Mouse (Mus musculus) Patski (cell line): Measurements from ENCODE around the gene Ppp1r14d. TPM values are rescaled to one million over a fixed set of nuclear protein-coding genes. Genes with fewer than 3 reads are reported as not detected.
A peak's percentile ranks its signal among the peaks of the same experiment; 100 is the strongest.

Experiments used
- ATAC-seq: fragments of 100-300 bp; one replicate; pipeline ENCODE4 v1.8.0; 2021
- CTCF ChIA-PET: fragments of 350-600 bp; sonication (Branson Sonifier 250); formaldehyde crosslinking; loops from one replicate; lab custom pipeline; 2022; ENCODE audit warnings: inconsistent platforms; lab: Charles Lee
- POLR2A ChIA-PET: fragments of 350-600 bp; sonication (Branson Sonifier 250); formaldehyde crosslinking; loops from one replicate; lab custom pipeline; 2022; ENCODE audit warnings: antibody characterized with exemption, inconsistent platforms; lab: Charles Lee
- DNase-seq: peaks from one replicate; pipeline ENCODE4 v3.0.0-alpha.2; 2011; ENCODE audit warnings: low read depth, low spot score
- H3K27me3 ChIP-seq: fragments of 371-371 bp; one replicate; pipeline ENCODE4 v1.5.1; 2021
- CTCF ChIP-seq: fragments of 100-300 bp; IDR thresholded peaks from one replicate; pipeline ENCODE4 v1.5.1; 2021
- in situ Hi-C: fragments of 300-500 bp; cut with MboI; formaldehyde crosslinking; loops from 3 replicates; pipeline ENCODE4 v1.11.1; 2018; ENCODE audit warnings: low pct_unique_long_range_greater_than_20kb, mixed read lengths
- polyA plus RNA-seq: library from polyadenylated mRNA; unstranded; gene quantifications from one replicate; pipeline ENCODE4 v1.2.3, GENCODE M21; 2021

Ppp1r14d gene
- polyA plus RNA-seq, 1 experiment from 2014 or later, result not detected

DNA sequence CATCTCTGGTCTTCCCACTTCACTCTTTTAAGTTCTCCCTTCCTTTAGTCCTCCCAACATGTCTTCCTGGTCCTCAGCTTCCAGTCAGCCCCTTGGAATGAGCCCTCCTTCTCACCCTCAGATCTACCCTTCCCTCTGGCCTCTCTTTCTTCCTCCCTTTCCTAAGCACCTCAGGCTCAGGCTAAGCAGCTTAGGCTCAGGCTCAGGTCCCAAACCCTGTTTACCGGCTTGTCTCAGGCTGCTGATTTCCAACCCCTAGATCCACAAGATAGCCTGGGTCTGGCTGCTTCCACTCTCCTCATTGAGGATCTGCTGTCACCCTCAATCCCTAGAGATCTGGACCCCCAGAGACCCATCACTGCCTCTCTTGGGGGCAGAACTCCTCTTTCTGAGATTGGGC, 31.7 kb downstream of the Ppp1r14d start:
- no peak for DNase-seq
- ChIA-PET POLR2A (no interaction called here), CTCF (no interaction called here)
- H3K27me3 ChIP-seq, result no peaks in the 10 kb centered on the region
- ATAC-seq, result no peak
- no peak for TF ChIP-seq CTCF
- in situ Hi-C loops, result no loop called here

DNA sequence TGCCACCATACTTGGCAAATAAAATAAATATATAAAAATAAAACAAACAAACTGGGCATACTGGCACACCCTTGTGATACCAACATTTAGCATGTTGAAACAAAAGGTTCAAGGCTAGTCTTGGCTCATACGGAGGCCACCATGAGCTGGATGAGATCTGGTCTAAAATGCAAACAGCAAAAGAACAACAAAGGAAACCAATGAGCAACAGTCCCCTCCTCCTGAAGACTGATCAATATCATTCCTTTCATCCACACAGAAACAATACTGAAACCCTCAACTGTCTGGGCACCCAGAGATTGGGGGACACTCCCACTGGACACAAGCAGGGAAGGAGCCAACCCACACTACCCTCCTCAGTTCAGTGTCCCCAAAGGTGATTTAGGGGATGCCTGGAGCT, 32.2 kb downstream of the Ppp1r14d start:
- H3K27me3 ChIP-seq, result no peaks in the 10 kb centered on the region
- ChIA-PET CTCF (no interaction called here), POLR2A (no interaction called here)
- no peak for TF ChIP-seq CTCF
- in situ Hi-C loops, result no loop called here
- DNase-seq, result no peak
- ATAC-seq, result no peak

DNA sequence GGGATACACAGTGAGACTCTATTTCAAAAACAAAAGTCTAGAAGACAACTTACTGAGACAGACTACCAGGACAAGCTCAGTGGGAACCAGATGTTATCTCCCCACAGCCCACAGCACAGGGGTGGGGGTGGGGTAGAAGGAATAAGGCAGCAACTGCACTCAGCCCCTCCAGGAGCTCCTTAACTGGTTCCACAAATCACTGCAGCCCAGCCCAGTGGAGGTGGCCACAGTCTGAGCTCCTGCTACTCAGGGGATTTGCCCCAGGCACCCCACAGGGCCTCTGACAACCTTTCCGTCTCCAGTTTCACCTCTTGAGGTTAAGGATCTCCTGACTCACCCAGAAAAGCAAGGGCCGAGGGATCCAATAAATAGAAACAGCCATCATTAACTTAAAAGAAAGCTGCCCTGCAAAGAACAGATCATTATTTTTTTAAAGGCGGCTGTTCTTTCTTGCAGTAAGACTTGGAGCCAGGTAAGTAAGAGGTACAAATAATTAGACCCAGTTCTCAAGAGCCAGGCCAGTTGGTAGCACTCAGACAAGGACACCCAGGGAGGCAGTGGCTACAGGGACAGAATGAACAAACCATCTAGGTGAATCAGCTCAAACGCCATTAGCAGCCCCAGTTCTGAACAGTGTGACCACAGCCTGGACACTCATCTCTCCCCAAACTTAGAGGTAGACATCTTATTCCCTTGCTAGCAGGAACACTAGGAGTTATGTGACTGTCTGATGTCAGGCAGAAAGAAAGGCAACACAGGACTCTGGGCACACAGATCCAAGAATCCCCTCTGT, 33.2 kb downstream of the Ppp1r14d start:
- in situ Hi-C loops, result no loop called here
- DNase-seq (no peak), ATAC-seq (no peak)
- H3K27me3 ChIP-seq, result no peaks in the 10 kb centered on the region
- no peak for TF ChIP-seq CTCF
- CTCF ChIA-PET, result interaction anchor here (1.0 to 1.2 kb wide), 3 partner anchors 18 to 74 kb away, joined by 3 read pairs; no protein-coding TSS in a partner anchor
- POLR2A ChIA-PET, result interaction anchor here (0.6 kb wide), 1 partner anchor 282 kb away, joined by 5 read pairs; no protein-coding TSS in a partner anchor

DNA sequence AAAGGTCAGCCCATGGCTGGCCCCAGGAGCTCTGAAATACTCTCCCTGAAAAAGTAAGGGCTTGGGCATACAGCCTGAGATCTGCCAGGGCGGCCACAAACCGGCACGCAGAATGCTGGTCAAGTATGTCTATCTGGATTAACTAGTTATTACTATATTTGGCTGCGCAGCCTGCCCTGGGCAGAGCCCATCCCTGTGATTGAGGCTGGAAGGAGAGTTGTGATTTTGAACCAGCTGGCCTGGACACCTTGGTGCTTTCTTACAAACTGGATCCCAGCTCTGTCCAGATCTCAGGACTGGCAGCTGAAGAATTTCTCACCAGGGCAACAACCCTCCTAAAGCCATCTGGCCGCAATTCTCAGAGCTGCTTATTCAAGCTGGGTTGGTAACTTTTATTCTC, 35.6 kb downstream of the Ppp1r14d start:
- in situ Hi-C loops, result no loop called here
- ChIA-PET CTCF (interaction anchor here (1.1 to 1.3 kb wide), 2 partner anchors 9 to 94 kb away, joined by 4 to 5 read pairs; partner anchors contain the start of gene Vps18), POLR2A (no interaction called here)
- ATAC-seq (no peak), DNase-seq (no peak)
- TF ChIP-seq CTCF, result no peak
- H3K27me3 ChIP-seq, result no peaks in the 10 kb centered on the region

DNA sequence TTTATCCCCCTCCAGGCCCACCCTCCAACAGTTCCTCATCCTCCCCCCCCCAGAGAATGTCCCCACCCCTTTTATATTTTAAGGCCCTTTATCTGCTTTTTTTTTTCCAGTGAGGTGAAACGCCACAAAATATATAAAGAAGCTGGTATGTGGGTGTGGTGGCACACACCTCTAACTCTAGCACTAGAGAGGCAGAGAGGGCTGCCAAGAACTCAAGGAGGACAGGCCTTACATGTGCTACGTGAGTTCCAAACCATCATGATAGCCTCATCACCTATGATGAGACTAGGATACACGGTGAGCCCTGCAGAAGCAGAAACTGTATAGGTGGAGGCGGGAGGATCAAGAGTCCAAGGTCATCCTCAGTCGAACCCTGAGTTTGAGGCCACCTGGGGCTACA, 38.7 kb downstream of the Ppp1r14d start:
- DNase-seq (no peak), ATAC-seq (no peak)
- POLR2A ChIA-PET, result interaction anchor here (0.6 kb wide), 1 partner anchor 462 kb away, joined by 5 read pairs; no protein-coding TSS in a partner anchor
- in situ Hi-C loops, result no loop called here
- CTCF ChIA-PET, result no interaction called here
- no peaks in the 10 kb centered on the region for H3K27me3 ChIP-seq
- TF ChIP-seq CTCF, result no peak

DNA sequence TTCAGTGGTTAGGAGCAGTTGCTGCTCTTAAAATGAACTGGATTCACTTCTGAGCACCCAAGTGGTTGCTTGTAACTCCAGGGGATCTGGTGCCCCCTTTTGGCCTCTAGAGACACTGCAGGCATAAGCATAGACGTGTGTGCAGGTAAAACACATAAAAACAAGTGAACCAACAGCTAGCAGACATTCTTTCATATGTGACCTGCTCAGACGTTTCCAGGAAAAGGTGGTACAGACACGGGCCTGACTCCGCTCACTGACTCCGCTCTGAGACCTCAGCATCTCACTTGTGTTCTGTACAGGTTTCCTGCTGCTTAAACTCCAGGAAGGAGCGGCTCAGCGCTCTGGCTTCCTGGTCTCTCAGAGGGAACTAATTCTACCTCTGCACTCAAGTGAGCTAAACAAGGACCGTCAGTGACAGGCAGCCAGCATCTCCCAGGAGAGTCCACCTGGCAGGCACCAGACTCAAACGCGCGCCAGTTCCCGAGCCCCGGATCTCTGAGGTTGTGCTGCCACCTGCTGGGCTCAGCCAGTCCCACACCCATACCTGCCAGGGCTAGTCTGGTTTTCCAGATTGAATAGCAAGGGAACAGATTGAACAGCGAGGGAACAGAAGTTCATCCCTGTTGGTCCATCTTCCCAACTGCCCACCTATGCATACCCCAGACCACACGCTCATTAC, 40.5 kb downstream of the Ppp1r14d start:
- TF ChIP-seq CTCF, result peak; percentile 85
- POLR2A ChIA-PET, result interaction anchor here (0.6 kb wide), 1 partner anchor 521 kb away, joined by 4 read pairs; no protein-coding TSS in a partner anchor
- peak; percentile 21 for ATAC-seq

DNA sequence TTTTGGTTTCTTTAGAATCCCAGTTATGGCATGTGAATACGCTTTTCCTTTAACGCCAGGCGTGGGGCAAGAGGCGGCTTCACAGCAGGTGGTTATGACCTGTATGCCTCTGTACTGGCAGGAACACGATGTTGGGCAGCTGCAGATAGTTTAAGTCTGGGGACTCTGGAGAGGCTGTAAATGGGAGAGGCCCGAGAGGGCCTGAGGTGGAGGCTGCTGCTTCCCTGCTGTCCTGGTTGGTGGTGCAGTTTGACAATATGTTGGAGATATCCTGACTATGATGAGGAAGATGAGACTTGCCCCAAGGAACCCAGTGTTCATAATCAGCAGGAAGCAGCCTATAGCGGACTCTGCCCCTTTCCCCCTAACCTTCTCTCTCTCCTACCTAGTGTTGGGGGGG, 46.8 kb downstream of the Ppp1r14d start:
- CTCF ChIA-PET, result no interaction called here

More for the DNA sequence above, 40.5 kb downstream of the Ppp1r14d start:
- no peak for DNase-seq
- CTCF ChIA-PET, result interaction anchor here (0.8 to 3.5 kb wide), 29 partner anchors 12 to 211 kb away, joined by 3 to 41 read pairs (median 5); partner anchors contain the start of gene Gm14137
- H3K27me3 ChIP-seq, result no peaks in the 10 kb centered on the region
- in situ Hi-C loops, result loop anchor here (5.0 kb wide), 2 partner anchors 37 to 87 kb away; no protein-coding TSS in a partner anchor

DNA sequence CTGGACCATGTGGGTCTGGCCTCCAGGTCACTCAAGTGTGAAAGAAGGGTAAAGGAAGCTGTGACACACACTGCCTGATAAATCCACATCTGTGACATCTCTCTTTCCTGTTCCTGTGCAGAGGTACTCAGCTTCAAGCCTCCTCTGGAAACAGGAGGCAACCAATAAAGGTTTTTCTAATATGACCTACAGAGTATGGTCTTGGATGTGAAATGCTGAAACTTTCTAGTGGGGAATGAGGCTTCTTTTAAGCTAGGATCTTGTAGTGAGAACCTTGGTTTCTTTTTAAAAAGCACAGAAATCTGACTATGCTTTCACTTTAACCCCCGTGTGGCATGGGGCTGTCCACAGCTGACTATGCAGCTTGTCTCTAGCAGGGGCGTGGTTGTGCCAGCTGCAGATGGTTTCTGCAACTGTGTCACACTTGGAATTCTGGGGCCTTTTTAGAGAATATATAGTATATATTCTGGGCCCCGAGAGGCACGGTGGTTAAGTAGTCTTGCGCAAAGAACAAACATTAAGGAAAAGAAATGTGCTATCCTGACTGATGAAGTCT, 52.2 kb downstream of the Ppp1r14d start:
- TF ChIP-seq CTCF, result no peak
- in situ Hi-C loops, result no loop called here
- H3K27me3 ChIP-seq, result no peaks in the 10 kb centered on the region
- DNase-seq (no peak), ATAC-seq (no peak)
- POLR2A ChIA-PET, result interaction anchor here (0.8 to 1.1 kb wide), 2 partner anchors 7 to 20 kb away, joined by 3 read pairs; no protein-coding TSS in a partner anchor
- CTCF ChIA-PET, result interaction anchor here (1.2 to 7.0 kb wide), 4 partner anchors 11 to 27 kb away, joined by 3 to 41 read pairs (median 3); no protein-coding TSS in a partner anchor

More for the DNA sequence above, 46.8 kb downstream of the Ppp1r14d start:
- in situ Hi-C loops, result no loop called here
- no peaks in the 10 kb centered on the region for H3K27me3 ChIP-seq
- ATAC-seq, result no peak
- POLR2A ChIA-PET, result interaction anchor here (0.6 kb wide), 1 partner anchor 73 kb away, joined by 5 read pairs; no protein-coding TSS in a partner anchor
- no peak for DNase-seq
- TF ChIP-seq CTCF, result no peak

DNA sequence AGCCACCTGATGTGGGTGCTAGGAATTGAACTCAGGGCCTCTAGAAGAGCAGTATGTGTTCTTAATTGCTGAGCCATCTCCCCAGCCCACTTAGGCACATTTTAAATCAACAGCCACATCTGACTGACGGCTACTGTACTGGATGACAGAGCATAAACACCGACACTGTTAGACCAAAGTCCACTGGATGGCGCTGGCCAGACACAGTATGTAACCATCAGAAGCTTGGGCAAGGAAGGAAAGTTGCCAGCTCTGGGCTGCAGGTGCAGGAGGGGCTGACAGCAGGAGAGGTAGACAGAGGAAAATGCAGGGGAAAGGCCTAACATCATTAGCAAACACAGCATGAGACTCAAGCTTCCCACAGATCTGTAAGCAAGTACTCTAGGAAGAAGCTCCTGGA, 52.9 kb downstream of the Ppp1r14d start:
- DNase-seq (no peak), ATAC-seq (no peak)
- TF ChIP-seq CTCF, result no peak
- POLR2A ChIA-PET, result interaction anchor here (0.6 to 1.1 kb wide), 3 partner anchors 8 to 20 kb away, joined by 3 read pairs; no protein-coding TSS in a partner anchor
- H3K27me3 ChIP-seq, result no peaks in the 10 kb centered on the region
- CTCF ChIA-PET, result interaction anchor here (1.2 to 7.0 kb wide), 4 partner anchors 10 to 28 kb away, joined by 3 to 41 read pairs (median 3); no protein-coding TSS in a partner anchor
- in situ Hi-C loops, result no loop called here

DNA sequence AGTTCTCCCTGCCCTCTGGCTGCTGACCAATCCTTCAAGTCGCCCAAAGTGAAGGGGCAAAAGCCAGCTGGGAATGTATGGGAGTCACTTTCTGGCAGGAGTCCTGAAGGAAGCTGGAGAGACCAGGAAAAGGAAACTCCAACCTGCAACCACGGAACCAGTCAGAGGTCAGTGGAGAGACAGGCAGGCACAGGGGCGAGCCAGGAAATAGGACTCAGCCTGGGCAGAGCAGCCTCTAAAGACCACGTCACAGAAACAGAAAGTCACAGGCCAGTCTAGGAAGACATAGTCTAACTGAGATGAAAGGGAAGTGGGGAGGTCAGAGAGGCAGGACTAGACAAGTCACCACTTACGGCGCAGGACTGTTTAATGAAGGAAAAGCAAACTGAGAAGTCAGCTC, 54.1 kb downstream of the Ppp1r14d start:
- no peaks in the 10 kb centered on the region for H3K27me3 ChIP-seq
- DNase-seq (no peak), ATAC-seq (no peak)
- TF ChIP-seq CTCF, result no peak
- ChIA-PET POLR2A (no interaction called here), CTCF (interaction anchor here (7.0 kb wide), 1 partner anchor 13 kb away, joined by 41 read pairs; no protein-coding TSS in a partner anchor)
- in situ Hi-C loops, result no loop called here
